Mouse (Mus musculus): ENCODE results near the gene Gm16442.
"Not testable (repeated sequence)": the region's sequence is repeated elsewhere in the genome, so short reads cannot be mapped to it uniquely, and the experiment has no call there.

Gm16442 gene

DNA sequence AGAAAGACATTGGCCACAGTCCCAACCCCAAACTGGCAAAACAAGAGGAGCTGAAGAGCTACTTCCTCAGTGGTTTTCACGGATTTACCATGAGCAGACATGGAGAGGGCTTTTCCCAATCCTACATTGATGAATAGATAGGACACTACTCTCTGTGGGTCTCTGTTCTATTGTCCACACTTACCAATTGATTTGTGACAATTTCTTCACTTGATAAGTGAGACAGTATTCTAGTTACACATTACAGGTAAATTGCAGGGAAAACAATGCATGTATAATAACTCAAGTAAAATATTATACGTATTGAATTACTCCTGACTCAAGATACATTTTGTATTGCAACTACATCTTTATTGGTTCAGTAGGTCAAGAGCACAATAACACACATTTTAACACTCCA, at the start of gene Gm16442:
Gene Gm16442, minus strand, starts transcription at position 101 of the 400 bp plus-strand sequence.
- not testable (repeated sequence) for DNase-seq (ENCODE audit: low spot score)

GRCm38 (mm10) chr7:20168277-20168676, 45.9 kb upstream of the Gm16442 start, which contains the start of gene Vmn1r94:
Vmn1r94 (minus strand) TSS chr7:20168377.
- not testable (repeated sequence) for DNase-seq (ENCODE audit: low spot score)

GRCm38 (mm10) chr7:20138988-20139387, 16.6 kb upstream of the Gm16442 start, which contains the start of gene Vmn1r93:
Vmn1r93 (minus strand) TSS chr7:20139088.
- DNase-seq (ENCODE audit: low spot score): not testable (repeated sequence)

GRCm38 (mm10) chr7:20099380-20099779, 23.0 kb downstream of the Gm16442 start, which contains the start of gene Vmn1r91:
Vmn1r91 (plus strand) TSS chr7:20099680.
- DNase-seq (ENCODE audit: low spot score): not testable (repeated sequence)

DNA sequence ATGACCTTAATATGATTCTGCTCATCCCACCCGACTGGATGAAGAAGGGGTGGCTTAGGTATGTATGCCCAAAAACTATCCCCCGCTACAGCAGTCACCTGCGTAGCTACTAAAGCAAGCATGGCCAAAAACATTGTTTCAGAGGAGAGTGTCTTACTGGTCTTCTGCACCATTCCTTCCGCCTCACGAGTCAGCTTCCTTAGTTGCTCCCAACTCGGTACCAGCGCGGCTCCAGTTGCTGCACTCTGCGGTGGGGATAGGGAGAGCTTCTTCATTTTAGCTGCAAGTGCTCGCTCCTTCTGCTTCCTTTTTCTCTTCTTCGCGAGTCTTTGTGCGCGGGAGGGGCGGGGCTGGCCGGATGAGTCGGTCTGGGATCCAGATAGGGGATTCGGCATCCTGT, 44.3 kb downstream of the Gm16442 start:
- not testable (repeated sequence) for DNase-seq (ENCODE audit: low spot score)
